Mouse (Mus musculus): Measurements from ENCODE around the gene Gdf10. TPM values are rescaled to one million over a fixed set of nuclear protein-coding genes. Genes with fewer than 3 reads are reported as not detected.

The Gdf10 gene
- polyA plus RNA-seq, 1 experiment = 3.8 TPM

- H3K4me3 ChIP-seq (ENCODE audit: insufficient read depth, low read length) = no peak overlapping the region
- H3K27ac ChIP-seq (ENCODE audit: insufficient read depth, low read length) = no peak overlapping the region
- no peaks in the 10 kb centered on the region for H3K4me1 ChIP-seq (ENCODE audit: control insufficient read depth, insufficient read depth, low read length)
- TF ChIP-seq CTCF (IDR thresholded peaks at IDR 0.05; ENCODE audit: extremely low read depth, insufficient read depth, low read length) (peak; percentile 41), POLR2A (IDR thresholded peaks at IDR 0.05; ENCODE audit: extremely low read depth, insufficient read depth, low read length) (no peak)
Measured at GRCm38 (mm10) chr14:33932935-33933703, 9.7 kb downstream of the Gdf10 start.

- Histone ChIP-seq H3K4me1 (ENCODE audit: control insufficient read depth, insufficient read depth, low read length) (no peaks in the 10 kb centered on the region), H3K27ac (ENCODE audit: insufficient read depth, low read length) (no peak overlapping the region), H3K4me3 (ENCODE audit: insufficient read depth, low read length) (no peak overlapping the region)
- TF ChIP-seq POLR2A (IDR thresholded peaks at IDR 0.05; ENCODE audit: extremely low read depth, insufficient read depth, low read length) (no peak), CTCF (IDR thresholded peaks at IDR 0.05; ENCODE audit: extremely low read depth, insufficient read depth, low read length) (peak; percentile 52)
Measured at GRCm38 (mm10) chr14:33933778-33934317, 10.5 kb downstream of the Gdf10 start.

- Histone ChIP-seq H3K4me3 (ENCODE audit: insufficient read depth, low read length) (no peak overlapping the region), H3K4me1 (ENCODE audit: control insufficient read depth, insufficient read depth, low read length) (no peaks in the 10 kb centered on the region), H3K27ac (ENCODE audit: insufficient read depth, low read length) (no peak overlapping the region)
- TF ChIP-seq POLR2A (IDR thresholded peaks at IDR 0.05; ENCODE audit: extremely low read depth, insufficient read depth, low read length) = no peak
- peak; percentile 92 for TF ChIP-seq CTCF (IDR thresholded peaks at IDR 0.05; ENCODE audit: extremely low read depth, insufficient read depth, low read length)
Measured at GRCm38 (mm10) chr14:33939117-33939516, 15.7 kb downstream of the Gdf10 start.

- H3K27ac ChIP-seq (ENCODE audit: insufficient read depth, low read length) = no peak within 1 kb of the TSS
- no peak within 1 kb of the TSS for H3K4me3 ChIP-seq (ENCODE audit: insufficient read depth, low read length)
- no peaks in the 10 kb centered on the region for H3K4me1 ChIP-seq (ENCODE audit: control insufficient read depth, insufficient read depth, low read length)
- TF ChIP-seq POLR2A (IDR thresholded peaks at IDR 0.05; ENCODE audit: extremely low read depth, insufficient read depth, low read length) = no peak
- TF ChIP-seq CTCF (IDR thresholded peaks at IDR 0.05; ENCODE audit: extremely low read depth, insufficient read depth, low read length) = no peak
Measured at GRCm38 (mm10) chr14:33940739-33941138, 17.4 kb downstream of the Gdf10 start, which contains the start of gene Gdf2. Gdf2 (plus strand) TSS chr14:33941039.

GRCm38 (mm10) chr14:33942222-33942621 lies 18.8 kb downstream of the Gdf10 start:
- Histone ChIP-seq H3K27ac (ENCODE audit: insufficient read depth, low read length) (no peak overlapping the region), H3K4me1 (ENCODE audit: control insufficient read depth, insufficient read depth, low read length) (no peaks in the 10 kb centered on the region), H3K4me3 (ENCODE audit: insufficient read depth, low read length) (no peak overlapping the region)
- TF ChIP-seq CTCF (IDR thresholded peaks at IDR 0.05; ENCODE audit: extremely low read depth, insufficient read depth, low read length) (no peak), POLR2A (IDR thresholded peaks at IDR 0.05; ENCODE audit: extremely low read depth, insufficient read depth, low read length) (no peak)

- TF ChIP-seq CTCF (IDR thresholded peaks at IDR 0.05; ENCODE audit: extremely low read depth, insufficient read depth, low read length) = no peak
- no peak for TF ChIP-seq POLR2A (IDR thresholded peaks at IDR 0.05; ENCODE audit: extremely low read depth, insufficient read depth, low read length)
- no peaks in the 10 kb centered on the region for H3K4me1 ChIP-seq (ENCODE audit: control insufficient read depth, insufficient read depth, low read length)
- no peak overlapping the region for H3K4me3 ChIP-seq (ENCODE audit: insufficient read depth, low read length)
- H3K27ac ChIP-seq (ENCODE audit: insufficient read depth, low read length) = no peak overlapping the region
Measured at GRCm38 (mm10) chr14:33946125-33946524, 22.7 kb downstream of the Gdf10 start.

GRCm38 (mm10) chr14:33952233-33952981 lies 29.0 kb downstream of the Gdf10 start:
- H3K4me3 ChIP-seq (ENCODE audit: insufficient read depth, low read length) = no peak overlapping the region
- H3K4me1 ChIP-seq (ENCODE audit: control insufficient read depth, insufficient read depth, low read length) = no peaks in the 10 kb centered on the region
- H3K27ac ChIP-seq (ENCODE audit: insufficient read depth, low read length) = no peak overlapping the region
- TF ChIP-seq POLR2A (IDR thresholded peaks at IDR 0.05; ENCODE audit: extremely low read depth, insufficient read depth, low read length) (no peak), CTCF (IDR thresholded peaks at IDR 0.05; ENCODE audit: extremely low read depth, insufficient read depth, low read length) (no peak)

GRCm38 (mm10) chr14:33953761-33954160 lies 30.4 kb downstream of the Gdf10 start, which contains the start of gene Rbp3:
Rbp3 (plus strand) TSS chr14:33954003.
- no peak within 1 kb of the TSS for H3K27ac ChIP-seq (ENCODE audit: insufficient read depth, low read length)
- no peaks in the 10 kb centered on the region for H3K4me1 ChIP-seq (ENCODE audit: control insufficient read depth, insufficient read depth, low read length)
- no peak for TF ChIP-seq CTCF (IDR thresholded peaks at IDR 0.05; ENCODE audit: extremely low read depth, insufficient read depth, low read length)
- TF ChIP-seq POLR2A (IDR thresholded peaks at IDR 0.05; ENCODE audit: extremely low read depth, insufficient read depth, low read length) = no peak
- H3K4me3 ChIP-seq (ENCODE audit: insufficient read depth, low read length) = no peak within 1 kb of the TSS

- H3K4me3 ChIP-seq (ENCODE audit: insufficient read depth, low read length) = no peak overlapping the region
- TF ChIP-seq CTCF (IDR thresholded peaks at IDR 0.05; ENCODE audit: extremely low read depth, insufficient read depth, low read length) (no peak), POLR2A (IDR thresholded peaks at IDR 0.05; ENCODE audit: extremely low read depth, insufficient read depth, low read length) (no peak)
- H3K4me1 ChIP-seq (ENCODE audit: control insufficient read depth, insufficient read depth, low read length) = no peaks in the 10 kb centered on the region
- H3K27ac ChIP-seq (ENCODE audit: insufficient read depth, low read length) = no peak overlapping the region
Measured at GRCm38 (mm10) chr14:33956055-33956454, 32.7 kb downstream of the Gdf10 start.

Data from cortical plate, adult 2 months (tissue).